Mouse (Mus musculus) urinary bladder, adult 18-20 months (tissue): Measurements from ENCODE around the gene Scyl2.
"Not testable (repeated sequence)": the region's sequence is repeated elsewhere in the genome, so short reads cannot be mapped to it uniquely, and the experiment has no call there.

Source experiments
- DNase-seq, 2 experiments: peaks; one replicate each; pipeline ENCODE4 v3.0.0; 2022; ENCODE audit warnings: low spot score in 2 of 2, mixed read lengths in 2 of 2

Scyl2 gene

GRCm38 (mm10) chr10:89686139-89686808, at the start of gene Scyl2:
Gene Scyl2, minus strand, starts transcription at chr10:89686285.
- DNase-seq, result peak; percentile 92 to 97

- DNase-seq, result peak; percentile 88 to 92
Observed at GRCm38 (mm10) chr10:89732001-89732794, 46.1 kb upstream of the Scyl2 start, which contains the start of gene Actr6. Gene Actr6, minus strand, starts transcription at chr10:89732295.

- no peak for DNase-seq
Observed at GRCm38 (mm10) chr10:89731341-89731740, 45.3 kb upstream of the Scyl2 start.

- DNase-seq, result no peak
Observed at GRCm38 (mm10) chr10:89730386-89730785, 44.3 kb upstream of the Scyl2 start.

GRCm38 (mm10) chr10:89722247-89723195, 36.4 kb upstream of the Scyl2 start:
- DNase-seq, result no peak

- DNase-seq, result no peak
Observed at GRCm38 (mm10) chr10:89720796-89721195, 34.7 kb upstream of the Scyl2 start.

- DNase-seq, result no peak
Observed at GRCm38 (mm10) chr10:89720252-89720651, 34.2 kb upstream of the Scyl2 start.

GRCm38 (mm10) chr10:89714910-89715309, 28.8 kb upstream of the Scyl2 start:
- DNase-seq, result no peak

GRCm38 (mm10) chr10:89708720-89709119, 22.6 kb upstream of the Scyl2 start:
- no peak for DNase-seq

GRCm38 (mm10) chr10:89707397-89707796, 21.3 kb upstream of the Scyl2 start:
- no peak for DNase-seq

GRCm38 (mm10) chr10:89703042-89703441, 17.0 kb upstream of the Scyl2 start:
- peak in 1 of 2 experiments; percentile 34 for DNase-seq

GRCm38 (mm10) chr10:89697956-89698355, 11.9 kb upstream of the Scyl2 start:
- DNase-seq, result no peak

GRCm38 (mm10) chr10:89696270-89696669, 10.2 kb upstream of the Scyl2 start:
- DNase-seq, result not testable (repeated sequence)

- DNase-seq, result no peak
Observed at GRCm38 (mm10) chr10:89695194-89695911, 9.3 kb upstream of the Scyl2 start.

- no peak for DNase-seq
Observed at GRCm38 (mm10) chr10:89690021-89690420, 3.9 kb upstream of the Scyl2 start.

GRCm38 (mm10) chr10:89687455-89687854, 1.4 kb upstream of the Scyl2 start:
- no peak for DNase-seq

- no peak for DNase-seq
Observed at GRCm38 (mm10) chr10:89685391-89686138, 520 bp downstream of the Scyl2 start.

GRCm38 (mm10) chr10:89682961-89683360, 3.1 kb downstream of the Scyl2 start:
- DNase-seq, result no peak

- DNase-seq, result no peak
Observed at GRCm38 (mm10) chr10:89682157-89682556, 3.9 kb downstream of the Scyl2 start.

- DNase-seq, result no peak
Observed at GRCm38 (mm10) chr10:89681706-89682105, 4.4 kb downstream of the Scyl2 start.
